Mouse (Mus musculus): ENCODE results near the gene 9930104L06Rik. TPM values are rescaled to one million over a fixed set of nuclear protein-coding genes. Genes with fewer than 3 reads are reported as not detected.

Gene 9930104L06Rik
- polyA plus RNA-seq, 1 experiment: 5.8 TPM

DNA sequence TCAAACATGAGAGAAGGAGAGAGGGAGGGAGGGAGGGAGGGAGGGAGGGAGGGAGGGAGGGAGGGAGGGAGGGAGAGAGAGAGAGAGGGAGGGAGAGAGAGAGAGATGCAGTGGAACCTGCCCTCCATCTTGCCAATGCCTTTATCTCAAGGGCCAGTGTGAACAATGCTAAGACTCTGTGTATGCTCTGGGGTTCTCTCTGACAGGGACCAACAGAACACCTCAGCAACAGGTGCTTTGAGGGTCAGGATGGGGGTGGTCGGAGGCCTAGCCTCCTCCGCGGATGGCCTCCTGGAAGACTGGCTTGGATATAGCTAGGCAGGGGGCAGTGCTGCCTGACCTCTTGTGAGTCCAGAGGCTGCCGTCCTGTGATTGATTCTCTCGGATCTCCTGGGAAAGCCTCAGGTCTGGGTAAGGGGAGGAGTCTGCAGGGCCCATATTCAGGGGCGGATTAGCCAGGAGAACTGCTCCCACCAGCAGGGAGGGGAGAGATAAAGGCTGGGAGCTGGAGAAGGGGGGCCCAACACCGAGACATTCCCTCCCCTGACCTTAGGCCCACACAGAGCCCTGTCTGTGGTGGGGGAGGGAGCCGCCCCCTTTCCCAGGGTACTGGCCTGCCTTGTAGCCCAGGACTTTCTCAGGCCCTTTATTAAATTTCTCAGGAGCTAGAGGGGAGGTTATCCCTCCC lies 28.2 kb downstream of the 9930104L06Rik start:
- TF ChIP-seq CTCF (IDR thresholded peaks at IDR 0.05; ENCODE audit: control insufficient read depth, insufficient read depth, low read length): no peak
- no peak overlapping the region for H3K4me3 ChIP-seq (replicated peaks; ENCODE audit: control insufficient read depth, low read depth, low read length)
- no peaks in the 10 kb centered on the region for H3K4me1 ChIP-seq (ENCODE audit: control insufficient read depth, insufficient read depth, low read length)
- 72% methylated on average over 8 of the region's 8 CpGs for WGBS
- no peak overlapping the region for H3K27ac ChIP-seq (ENCODE audit: control insufficient read depth, insufficient read depth, low read depth, low read length, poor library complexity)

DNA sequence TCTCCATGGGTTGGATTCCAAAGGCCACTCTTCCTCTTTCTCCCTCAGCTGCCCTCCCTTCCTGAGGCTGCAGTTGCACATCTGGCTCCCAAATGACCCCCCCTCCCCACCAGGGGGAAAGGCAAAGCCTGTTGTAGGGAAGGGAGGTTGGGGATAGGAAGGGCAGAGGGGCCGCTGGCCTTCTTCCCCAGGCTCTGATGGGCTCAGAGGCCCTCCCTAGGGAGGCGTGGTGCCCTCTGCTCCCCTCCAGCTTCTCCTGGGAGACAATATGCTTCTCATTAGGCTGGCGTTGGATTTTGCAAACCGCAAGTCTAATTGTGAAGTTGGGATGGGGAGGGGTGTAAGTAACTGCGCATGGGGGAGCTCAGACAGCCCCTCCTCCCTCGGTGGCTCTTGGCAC lies 31.9 kb downstream of the 9930104L06Rik start:
- TF ChIP-seq POLR2A (IDR thresholded peaks at IDR 0.05; ENCODE audit: borderline replicate concordance, control insufficient read depth, low read depth, low read length): no peak
- no peak for TF ChIP-seq CTCF (IDR thresholded peaks at IDR 0.05; ENCODE audit: control insufficient read depth, insufficient read depth, low read length)
- H3K4me1 ChIP-seq (ENCODE audit: control insufficient read depth, insufficient read depth, low read length): no peaks in the 10 kb centered on the region
- no peak overlapping the region for H3K4me3 ChIP-seq (replicated peaks; ENCODE audit: control insufficient read depth, low read depth, low read length)
- no peak overlapping the region for H3K27ac ChIP-seq (ENCODE audit: control insufficient read depth, insufficient read depth, low read depth, low read length, poor library complexity)
- WGBS: 24% methylated on average over 6 of the region's 6 CpGs

DNA sequence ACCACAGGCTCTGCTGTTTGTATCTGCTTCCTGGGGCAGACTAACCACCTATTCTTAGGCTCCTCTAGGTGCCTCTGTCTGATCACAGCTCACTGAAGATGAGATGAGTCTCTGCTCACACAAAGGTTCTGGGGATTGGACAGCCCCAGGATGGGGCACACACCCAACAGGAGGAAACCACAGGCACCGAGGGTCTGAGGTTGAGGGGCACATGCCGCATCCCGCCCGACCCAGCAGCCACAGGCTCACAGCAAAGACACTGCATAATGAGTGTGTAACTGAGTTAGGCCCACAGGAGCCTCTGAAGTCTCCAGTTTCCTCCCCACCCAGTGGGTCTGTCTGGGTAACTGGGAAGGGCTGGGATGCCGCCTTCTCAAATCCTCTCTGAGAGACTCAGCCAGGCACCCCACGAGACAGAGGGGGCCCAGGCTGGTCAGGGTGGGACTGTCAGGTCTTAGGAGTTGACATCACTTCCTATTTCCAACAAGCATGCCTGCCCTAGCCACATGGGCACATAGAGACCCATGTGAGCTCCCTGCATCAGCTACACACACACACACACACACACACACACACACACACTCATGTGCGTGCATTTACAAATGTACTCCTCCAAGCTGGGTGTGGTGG lies 32.5 kb downstream of the 9930104L06Rik start:
- 25% methylated on average over 7 of the region's 7 CpGs for WGBS
- TF ChIP-seq POLR2A (IDR thresholded peaks at IDR 0.05; ENCODE audit: borderline replicate concordance, control insufficient read depth, low read depth, low read length) (no peak), CTCF (IDR thresholded peaks at IDR 0.05; ENCODE audit: control insufficient read depth, insufficient read depth, low read length) (no peak)

DNA sequence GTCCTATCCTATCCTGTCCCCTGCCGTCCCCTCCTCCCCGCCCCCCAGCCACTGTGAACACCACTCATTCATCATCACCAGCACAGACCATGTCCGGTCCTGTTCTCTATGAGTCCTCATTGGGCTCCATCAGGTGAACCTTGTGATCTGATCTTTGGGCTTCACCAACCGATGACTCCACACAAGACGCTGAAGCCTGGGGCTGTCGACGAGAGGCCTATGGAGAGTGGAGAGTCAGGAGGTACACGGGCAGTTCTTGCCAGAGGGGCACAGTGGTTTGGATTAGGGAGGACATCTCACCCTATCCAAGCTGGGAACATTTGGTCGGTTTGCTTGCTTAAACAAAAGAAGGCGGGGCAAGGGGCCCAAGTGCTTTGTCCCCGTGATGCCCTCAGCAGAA lies 33.3 kb downstream of the 9930104L06Rik start:
- Histone ChIP-seq H3K4me3 (replicated peaks; ENCODE audit: control insufficient read depth, low read depth, low read length) (no peak overlapping the region), H3K27ac (ENCODE audit: control insufficient read depth, insufficient read depth, low read depth, low read length, poor library complexity) (no peak overlapping the region), H3K4me1 (ENCODE audit: control insufficient read depth, insufficient read depth, low read length) (no peaks in the 10 kb centered on the region)
- TF ChIP-seq POLR2A (IDR thresholded peaks at IDR 0.05; ENCODE audit: borderline replicate concordance, control insufficient read depth, low read depth, low read length) (no peak), CTCF (IDR thresholded peaks at IDR 0.05; ENCODE audit: control insufficient read depth, insufficient read depth, low read length) (no peak)
- WGBS: 77% methylated on average over 11 of the region's 11 CpGs

More for the DNA sequence above, 32.5 kb downstream of the 9930104L06Rik start:
- no peak overlapping the region for H3K4me3 ChIP-seq (replicated peaks; ENCODE audit: control insufficient read depth, low read depth, low read length)
- H3K27ac ChIP-seq (ENCODE audit: control insufficient read depth, insufficient read depth, low read depth, low read length, poor library complexity): no peak overlapping the region
- no peaks in the 10 kb centered on the region for H3K4me1 ChIP-seq (ENCODE audit: control insufficient read depth, insufficient read depth, low read length)

DNA sequence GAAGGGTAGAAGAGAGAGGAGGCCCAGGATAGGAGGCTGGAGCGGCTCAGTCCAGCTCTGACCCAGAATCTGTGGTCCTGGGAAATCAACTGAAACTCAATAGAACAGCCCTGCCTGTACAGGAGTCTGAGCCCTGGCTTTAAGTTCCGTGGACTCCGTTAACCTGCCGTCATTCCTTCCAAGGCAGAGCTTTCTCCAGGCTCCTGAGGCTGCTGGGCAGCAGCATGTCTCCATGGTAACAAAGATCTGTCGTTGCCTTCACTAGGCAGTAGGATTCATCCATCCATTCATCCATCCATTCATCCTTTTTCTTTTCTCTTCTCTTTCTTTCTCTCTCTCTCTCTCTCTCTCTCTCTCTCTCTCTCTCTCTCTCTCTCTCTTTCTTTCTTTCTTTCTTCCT lies 33.8 kb downstream of the 9930104L06Rik start:
- Histone ChIP-seq H3K27ac (ENCODE audit: control insufficient read depth, insufficient read depth, low read depth, low read length, poor library complexity) (no peak overlapping the region), H3K4me3 (replicated peaks; ENCODE audit: control insufficient read depth, low read depth, low read length) (no peak overlapping the region), H3K4me1 (ENCODE audit: control insufficient read depth, insufficient read depth, low read length) (no peaks in the 10 kb centered on the region)
- TF ChIP-seq CTCF (IDR thresholded peaks at IDR 0.05; ENCODE audit: control insufficient read depth, insufficient read depth, low read length) (no peak), POLR2A (IDR thresholded peaks at IDR 0.05; ENCODE audit: borderline replicate concordance, control insufficient read depth, low read depth, low read length) (no peak)
- 79% methylated on average over 5 of the region's 5 CpGs for WGBS

DNA sequence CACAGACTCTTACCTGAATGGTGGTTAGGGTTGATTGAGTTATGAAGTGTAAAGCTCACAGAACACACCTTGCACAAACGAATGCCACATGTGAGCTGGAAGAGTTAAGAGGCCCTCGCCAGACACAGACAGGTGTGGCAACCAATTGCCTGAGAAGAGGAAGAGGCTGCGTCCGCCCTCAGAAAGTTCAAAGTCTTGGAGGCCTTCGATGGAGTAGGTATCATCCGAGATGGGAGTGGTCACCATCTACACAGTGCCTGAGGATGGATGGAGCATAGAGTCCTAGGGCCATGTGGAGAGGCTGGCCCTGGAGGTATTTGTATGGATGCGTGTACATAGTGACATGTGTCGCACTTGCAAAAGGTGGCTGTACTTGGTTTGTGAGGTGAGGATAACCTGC lies 34.2 kb downstream of the 9930104L06Rik start:
- Histone ChIP-seq H3K27ac (ENCODE audit: control insufficient read depth, insufficient read depth, low read depth, low read length, poor library complexity) (no peak overlapping the region), H3K4me3 (replicated peaks; ENCODE audit: control insufficient read depth, low read depth, low read length) (no peak overlapping the region), H3K4me1 (ENCODE audit: control insufficient read depth, insufficient read depth, low read length) (no peaks in the 10 kb centered on the region)
- TF ChIP-seq CTCF (IDR thresholded peaks at IDR 0.05; ENCODE audit: control insufficient read depth, insufficient read depth, low read length) (no peak), POLR2A (IDR thresholded peaks at IDR 0.05; ENCODE audit: borderline replicate concordance, control insufficient read depth, low read depth, low read length) (no peak)
- 72% methylated on average over 8 of the region's 8 CpGs for whole genome bisulfite sequencing

DNA sequence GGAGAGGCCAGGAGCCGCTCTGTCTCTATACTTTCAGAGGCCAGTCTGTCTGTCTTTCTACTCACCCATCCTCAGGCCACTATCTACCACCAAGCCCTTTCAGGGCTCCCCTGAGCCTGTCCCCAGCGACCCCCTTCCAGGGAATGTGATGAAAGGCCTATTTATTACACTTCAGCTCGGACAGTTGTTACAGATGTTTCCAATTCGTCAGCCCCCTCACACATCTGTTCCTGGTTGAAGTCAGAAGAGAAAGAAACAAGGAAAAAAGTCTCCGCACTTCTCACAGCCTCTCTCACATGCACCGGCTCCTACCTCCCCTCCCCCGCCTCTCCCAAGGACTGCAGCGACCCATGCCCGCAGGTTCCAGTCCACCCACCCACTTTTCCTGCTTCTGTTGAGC lies 35.5 kb downstream of the 9930104L06Rik start:
- WGBS: 72% methylated on average over 9 of the region's 9 CpGs
- TF ChIP-seq CTCF (IDR thresholded peaks at IDR 0.05; ENCODE audit: control insufficient read depth, insufficient read depth, low read length) (no peak), POLR2A (IDR thresholded peaks at IDR 0.05; ENCODE audit: borderline replicate concordance, control insufficient read depth, low read depth, low read length) (no peak)
- Histone ChIP-seq H3K4me3 (replicated peaks; ENCODE audit: control insufficient read depth, low read depth, low read length) (no peak overlapping the region), H3K4me1 (ENCODE audit: control insufficient read depth, insufficient read depth, low read length) (no peaks in the 10 kb centered on the region), H3K27ac (ENCODE audit: control insufficient read depth, insufficient read depth, low read depth, low read length, poor library complexity) (no peak overlapping the region)

DNA sequence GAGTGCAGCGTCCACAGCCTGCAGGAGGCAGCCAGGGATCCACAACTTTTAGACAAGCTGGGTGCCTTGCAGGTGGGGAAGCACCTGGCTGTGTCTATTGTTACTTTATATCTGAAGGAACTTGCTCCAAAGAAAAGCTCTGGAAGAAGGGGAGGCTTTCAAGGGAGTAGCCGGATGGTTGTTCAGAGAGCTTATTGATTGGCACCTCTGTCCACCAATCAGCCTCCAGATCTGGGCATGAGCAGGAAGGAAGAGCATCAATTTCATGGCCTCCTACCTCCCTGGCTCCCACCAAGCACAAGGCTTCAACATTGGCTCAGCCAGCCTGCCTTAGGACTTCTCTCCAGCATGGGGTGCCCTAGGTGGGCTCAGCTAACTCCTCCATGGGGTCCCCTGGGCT lies 36.4 kb downstream of the 9930104L06Rik start:
- Histone ChIP-seq H3K4me3 (replicated peaks; ENCODE audit: control insufficient read depth, low read depth, low read length) (no peak overlapping the region), H3K27ac (ENCODE audit: control insufficient read depth, insufficient read depth, low read depth, low read length, poor library complexity) (no peak overlapping the region), H3K4me1 (ENCODE audit: control insufficient read depth, insufficient read depth, low read length) (no peaks in the 10 kb centered on the region)
- WGBS: 70% methylated on average over 2 of the region's 2 CpGs
- TF ChIP-seq CTCF (IDR thresholded peaks at IDR 0.05; ENCODE audit: control insufficient read depth, insufficient read depth, low read length) (no peak), POLR2A (IDR thresholded peaks at IDR 0.05; ENCODE audit: borderline replicate concordance, control insufficient read depth, low read depth, low read length) (no peak)

Measured in bone marrow, adult 2 months (tissue).